Mouse (Mus musculus) heart, embryonic 14.5 days (tissue): ENCODE measurements at regions not wholly inside any gene's neighbourhood (a gene's known extent, or its start where the extent isn't known, plus 50 kb on each side); places are given as distances from the start of the nearest gene placed in this dataset.

Source experiments
- ATAC-seq: fragments of 200-750 bp; cut with Nextera tagmentation; 2 replicates; pipeline ENCODE4 v1.8.0; 2017; ENCODE audit warnings: low read depth, moderate TSS enrichment; ENCODE audit not compliant: insufficient number of reproducible peaks, insufficient read depth, low FRiP score
- H3K27ac ChIP-seq, 2 experiments: fragments of 200-500 bp in 1 of 2; fragments of 300-500 bp in 1 of 2; sonication (generic) in 1 of 2; replicated peaks in 1 of 2; 2 replicates each; pipeline ENCODE4 v1.5.1; 2012 to 2014; ENCODE audit warnings: low read depth in 2 of 2, low read length in 2 of 2, control low read depth in 1 of 2, mild to moderate bottlenecking in 1 of 2, mixed read lengths in 1 of 2; ENCODE audit not compliant: control insufficient read depth in 1 of 2, insufficient read depth in 1 of 2
- H3K27me3 ChIP-seq: fragments of 300-500 bp; sonication (generic); 2 replicates; pipeline ENCODE4 v1.6.1; 2014; ENCODE audit warnings: mild to moderate bottlenecking, low read length, control low read depth; ENCODE audit not compliant: control insufficient read depth, insufficient read depth
- H3K36me3 ChIP-seq: fragments of 300-500 bp; sonication (generic); 2 replicates; pipeline ENCODE4 v1.6.1; 2014; ENCODE audit warnings: mild to moderate bottlenecking, control low read depth, low read length, mixed read lengths; ENCODE audit not compliant: control insufficient read depth, insufficient read depth
- H3K4me1 ChIP-seq, 2 experiments: fragments of 200-500 bp in 1 of 2; fragments of 300-500 bp in 1 of 2; sonication (generic) in 1 of 2; 2 replicates each; pipeline ENCODE4 v1.6.1; 2012 to 2014; ENCODE audit warnings: low read length in 2 of 2, control low read depth in 1 of 2, mixed read lengths in 1 of 2; ENCODE audit not compliant: control insufficient read depth in 2 of 2, insufficient read depth in 2 of 2
- H3K4me2 ChIP-seq: fragments of 300-500 bp; sonication (generic); 2 replicates; pipeline ENCODE4 v1.6.1; 2014; ENCODE audit warnings: mild to moderate bottlenecking, low read length
- H3K4me3 ChIP-seq, 2 experiments: fragments of 200-500 bp in 1 of 2; fragments of 300-500 bp in 1 of 2; sonication (generic) in 1 of 2; 2 replicates each; pipeline ENCODE4 v1.5.1; 2012 to 2014; ENCODE audit warnings: low read length in 2 of 2, mild to moderate bottlenecking in 2 of 2, control low read depth in 1 of 2, low read depth in 1 of 2, moderate library complexity in 1 of 2; ENCODE audit not compliant: control insufficient read depth in 1 of 2, insufficient read depth in 1 of 2
- H3K9ac ChIP-seq: fragments of 300-500 bp; sonication (generic); 2 replicates; pipeline ENCODE4 v1.6.1; 2014; ENCODE audit warnings: mild to moderate bottlenecking, low read length
- H3K9me3 ChIP-seq: fragments of 300-500 bp; sonication (generic); 2 replicates; pipeline ENCODE4 v1.6.1; 2016; ENCODE audit warnings: low read length, control low read depth; ENCODE audit not compliant: control insufficient read depth
- WGBS: fragments of 180-500 bp; shearing (Covaris S2); extraction: QIAGEN DNeasy Blood & Tissue Kit; methylation state at CpG from one replicate; pipeline ENCODE4 v1.1.7; 2014; 5-methylcytosine and 5-hydroxymethylcytosine counted together

- WGBS = 58% methylated on average over 2 of the region's 2 CpGs
- H3K4me3 ChIP-seq = no peak overlapping the region
- no peak for ATAC-seq
- H3K4me2 ChIP-seq = no peak overlapping the region
- no peaks in the 10 kb centered on the region for H3K4me1 ChIP-seq
- no peak overlapping the region for H3K9ac ChIP-seq
- no peaks in the 10 kb centered on the region for H3K9me3 ChIP-seq
- H3K36me3 ChIP-seq = no peaks in the 10 kb centered on the region
- H3K27me3 ChIP-seq = no peaks in the 10 kb centered on the region
- H3K27ac ChIP-seq = no peak overlapping the region
Measured at GRCm38 (mm10) chr3:81279266-81279665, 243.1 kb downstream of the Pdgfc start.

- 89% methylated on average over 2 of the region's 2 CpGs for WGBS
- Histone ChIP-seq H3K9me3 (no peaks in the 10 kb centered on the region), H3K36me3 (no peaks in the 10 kb centered on the region), H3K4me1 (no peaks in the 10 kb centered on the region), H3K9ac (no peak overlapping the region), H3K27ac (no peak overlapping the region), H3K4me3 (no peak overlapping the region), H3K27me3 (no peaks in the 10 kb centered on the region), H3K4me2 (no peak overlapping the region)
- no peak for ATAC-seq
Measured at GRCm38 (mm10) chr3:81289762-81290161, 253.5 kb downstream of the Pdgfc start.

- Histone ChIP-seq H3K27ac (no peak overlapping the region), H3K36me3 (no peaks in the 10 kb centered on the region), H3K4me3 (no peak overlapping the region), H3K4me2 (no peak overlapping the region), H3K9me3 (no peaks in the 10 kb centered on the region), H3K4me1 (no peaks in the 10 kb centered on the region), H3K9ac (no peak overlapping the region), H3K27me3 (no peaks in the 10 kb centered on the region)
- ATAC-seq = no peak
- 77% methylated on average over 2 of the region's 2 CpGs for WGBS
Measured at GRCm38 (mm10) chr3:81292404-81292803, 256.2 kb downstream of the Pdgfc start.

- no peaks in the 10 kb centered on the region for H3K4me1 ChIP-seq
- WGBS = 79% methylated on average over 3 of the region's 3 CpGs
- H3K27me3 ChIP-seq = no peaks in the 10 kb centered on the region
- no peak overlapping the region for H3K9ac ChIP-seq
- H3K4me2 ChIP-seq = no peak overlapping the region
- H3K9me3 ChIP-seq = no peaks in the 10 kb centered on the region
- no peaks in the 10 kb centered on the region for H3K36me3 ChIP-seq
- H3K27ac ChIP-seq = no peak overlapping the region
- H3K4me3 ChIP-seq = no peak overlapping the region
- ATAC-seq = no peak
Measured at GRCm38 (mm10) chr3:81293186-81293819, 257.1 kb downstream of the Pdgfc start.

GRCm38 (mm10) chr3:81304017-81304791, 268.0 kb downstream of the Pdgfc start:
- H3K4me3 ChIP-seq = no peak overlapping the region
- WGBS = 85% methylated on average over 5 of the region's 5 CpGs
- H3K9ac ChIP-seq = no peak overlapping the region
- no peaks in the 10 kb centered on the region for H3K4me1 ChIP-seq
- H3K27ac ChIP-seq = no peak overlapping the region
- no peaks in the 10 kb centered on the region for H3K27me3 ChIP-seq
- H3K4me2 ChIP-seq = no peak overlapping the region
- no peaks in the 10 kb centered on the region for H3K36me3 ChIP-seq
- H3K9me3 ChIP-seq = no peaks in the 10 kb centered on the region
- no peak for ATAC-seq

GRCm38 (mm10) chr3:81305412-81306165, 269.4 kb downstream of the Pdgfc start:
- H3K27me3 ChIP-seq = no peaks in the 10 kb centered on the region
- WGBS = 72% methylated on average over 10 of the region's 10 CpGs
- no peak overlapping the region for H3K4me2 ChIP-seq
- no peaks in the 10 kb centered on the region for H3K4me1 ChIP-seq
- no peaks in the 10 kb centered on the region for H3K9me3 ChIP-seq
- H3K27ac ChIP-seq = no peak overlapping the region
- H3K9ac ChIP-seq = no peak overlapping the region
- no peak overlapping the region for H3K4me3 ChIP-seq
- no peak for ATAC-seq
- H3K36me3 ChIP-seq = no peaks in the 10 kb centered on the region

- H3K9ac ChIP-seq = no peak overlapping the region
- H3K9me3 ChIP-seq = no peaks in the 10 kb centered on the region
- no peak overlapping the region for H3K27ac ChIP-seq
- H3K27me3 ChIP-seq = no peaks in the 10 kb centered on the region
- ATAC-seq = no peak
- H3K36me3 ChIP-seq = no peaks in the 10 kb centered on the region
- 57% methylated on average over 3 of the region's 3 CpGs for WGBS
- H3K4me2 ChIP-seq = no peak overlapping the region
- no peaks in the 10 kb centered on the region for H3K4me1 ChIP-seq
- no peak overlapping the region for H3K4me3 ChIP-seq
Measured at GRCm38 (mm10) chr3:81326866-81327265, 290.6 kb downstream of the Pdgfc start.
